Mouse (Mus musculus) limb, embryonic 11.5 days (tissue): Measurements from ENCODE around the gene Cox7a1. TPM values are rescaled to one million over a fixed set of nuclear protein-coding genes. Genes with fewer than 3 reads are reported as not detected.
"Not testable (repeated sequence)": the region's sequence is repeated elsewhere in the genome, so short reads cannot be mapped to it uniquely, and the experiment has no call there.

Experiments used
- ATAC-seq: fragments of 200-750 bp; cut with Nextera tagmentation; 2 replicates; pipeline ENCODE4 v1.8.0; 2017; ENCODE audit warnings: low read depth; ENCODE audit not compliant: insufficient number of reproducible peaks, low FRiP score, low TSS enrichment
- DNase-seq: peaks from one replicate; pipeline ENCODE4 v3.0.0-alpha.2; 2015; ENCODE audit warnings: low spot score
- H3K27ac ChIP-seq: fragments of 300-500 bp; sonication (generic); replicated peaks from 2 replicates; pipeline ENCODE4 v1.5.1; 2014; ENCODE audit warnings: low read depth, mild to moderate bottlenecking, low read length
- H3K27me3 ChIP-seq: fragments of 300-500 bp; sonication (generic); 2 replicates; pipeline ENCODE4 v1.6.1; 2014; ENCODE audit warnings: mild to moderate bottlenecking, low read length, mixed read lengths; ENCODE audit not compliant: control insufficient read depth, insufficient read depth
- H3K36me3 ChIP-seq: fragments of 300-500 bp; sonication (generic); 2 replicates; pipeline ENCODE4 v1.6.1; 2014; ENCODE audit warnings: mild to moderate bottlenecking, low read length, moderate library complexity, mixed read lengths; ENCODE audit not compliant: control insufficient read depth, insufficient read depth
- H3K4me1 ChIP-seq: fragments of 300-500 bp; sonication (generic); 2 replicates; pipeline ENCODE4 v1.6.1; 2014; ENCODE audit warnings: low read length, mixed read lengths; ENCODE audit not compliant: control insufficient read depth, insufficient read depth
- H3K4me2 ChIP-seq: fragments of 300-500 bp; sonication (generic); 2 replicates; pipeline ENCODE4 v1.6.1; 2014; ENCODE audit warnings: low read depth, mild to moderate bottlenecking, moderate library complexity; ENCODE audit not compliant: severe bottlenecking
- H3K4me3 ChIP-seq: fragments of 300-500 bp; sonication (generic); 2 replicates; pipeline ENCODE4 v1.5.1; 2014; ENCODE audit warnings: low read depth, low read length
- H3K9ac ChIP-seq: fragments of 300-500 bp; sonication (generic); 2 replicates; pipeline ENCODE4 v1.6.1; 2014; ENCODE audit warnings: mild to moderate bottlenecking, low read length
- H3K9me3 ChIP-seq: fragments of 300-500 bp; sonication (generic); 2 replicates; pipeline ENCODE4 v1.6.1; 2016; ENCODE audit warnings: low read length; ENCODE audit not compliant: control insufficient read depth
- WGBS: fragments of 180-500 bp; shearing (Covaris S2); extraction: QIAGEN DNeasy Blood & Tissue Kit; methylation state at CpG from one replicate; pipeline ENCODE4 v1.1.7; 2014; 5-methylcytosine and 5-hydroxymethylcytosine counted together
- polyA plus RNA-seq: library from polyadenylated mRNA; unstranded; fragments of >200 nt; fragmentation: Nextera tagmentation; extraction: Ambion mirVana; gene quantifications from 2 replicates; pipeline ENCODE4 v1.2.1, GENCODE M21; 2014

The Cox7a1 gene
- polyA plus RNA-seq, 1 experiment from 2014 or later, result 2.3 TPM

GRCm38 (mm10) chr7:30202895-30203690, 19.1 kb downstream of the Cox7a1 start:
- no peak overlapping the region for H3K4me2 ChIP-seq
- no peak overlapping the region for H3K4me3 ChIP-seq
- 90% methylated on average over 11 of the region's 11 CpGs for WGBS
- no peaks in the 10 kb centered on the region for H3K4me1 ChIP-seq
- no peak for ATAC-seq
- H3K9ac ChIP-seq, result no peak overlapping the region
- no peaks in the 10 kb centered on the region for H3K27me3 ChIP-seq
- no peak overlapping the region for H3K27ac ChIP-seq
- no peaks in the 10 kb centered on the region for H3K36me3 ChIP-seq
- H3K9me3 ChIP-seq, result no peaks in the 10 kb centered on the region; the same call in 1 of the 2 replicates
- DNase-seq, result no peak

- H3K27ac ChIP-seq, result no peak overlapping the region
- 62% methylated on average over 8 of the region's 8 CpGs for WGBS
These were observed 20.4 kb downstream of the Cox7a1 start for GRCm38 (mm10) chr7:30204380-30204779.

GRCm38 (mm10) chr7:30205383-30205782, 21.4 kb downstream of the Cox7a1 start:
- WGBS, result 5% methylated on average over 2 of the region's 2 CpGs
- no peaks in the 10 kb centered on the region for H3K36me3 ChIP-seq

More at GRCm38 (mm10) chr7:30204380-30204779, 20.4 kb downstream of the Cox7a1 start:
- Histone ChIP-seq H3K4me3 (no peak overlapping the region), H3K27me3 (no peaks in the 10 kb centered on the region), H3K4me2 (no peak overlapping the region), H3K9me3 (no peaks in the 10 kb centered on the region), H3K36me3 (no peaks in the 10 kb centered on the region), H3K9ac (no peak overlapping the region), H3K4me1 (no peaks in the 10 kb centered on the region)
- no peak for DNase-seq
- ATAC-seq, result no peak

GRCm38 (mm10) chr7:30206364-30206763, 22.4 kb downstream of the Cox7a1 start:
- not testable (repeated sequence) for H3K9me3 ChIP-seq, H3K27ac ChIP-seq, H3K27me3 ChIP-seq, H3K4me3 ChIP-seq, H3K4me1 ChIP-seq, DNase-seq, ATAC-seq, H3K9ac ChIP-seq, H3K36me3 ChIP-seq, H3K4me2 ChIP-seq
- 59% methylated on average over 5 of the region's 5 CpGs for WGBS

More at GRCm38 (mm10) chr7:30205383-30205782, 21.4 kb downstream of the Cox7a1 start:
- H3K4me2 ChIP-seq, result no peak overlapping the region
- H3K4me1 ChIP-seq, result no peaks in the 10 kb centered on the region
- no peak overlapping the region for H3K27ac ChIP-seq
- H3K9me3 ChIP-seq, result no peaks in the 10 kb centered on the region
- ATAC-seq (no peak), DNase-seq (peak; percentile 68)
- H3K9ac ChIP-seq, result no peak overlapping the region
- H3K27me3 ChIP-seq, result no peaks in the 10 kb centered on the region
- H3K4me3 ChIP-seq, result no peak overlapping the region

GRCm38 (mm10) chr7:30211025-30211424, 27.1 kb downstream of the Cox7a1 start:
- Histone ChIP-seq H3K4me2 (no peak overlapping the region), H3K9ac (no peak overlapping the region), H3K4me3 (no peak overlapping the region), H3K27me3 (no peaks in the 10 kb centered on the region), H3K36me3 (no peaks in the 10 kb centered on the region), H3K4me1 (no peaks in the 10 kb centered on the region), H3K9me3 (no peaks in the 10 kb centered on the region), H3K27ac (no peak overlapping the region)
- no peak for ATAC-seq
- DNase-seq, result no peak
- 25% methylated on average over 4 of the region's 4 CpGs for WGBS

- no peak for DNase-seq
- Histone ChIP-seq H3K4me1 (no peaks in the 10 kb centered on the region), H3K9me3 (no peaks in the 10 kb centered on the region), H3K27me3 (no peaks in the 10 kb centered on the region), H3K9ac (no peak overlapping the region), H3K4me2 (no peak overlapping the region), H3K4me3 (no peak overlapping the region), H3K36me3 (no peaks in the 10 kb centered on the region), H3K27ac (no peak overlapping the region)
- ATAC-seq, result no peak
- 95% methylated on average over 3 of the region's 3 CpGs for WGBS
These were observed 29.9 kb downstream of the Cox7a1 start for GRCm38 (mm10) chr7:30213881-30214280.

- WGBS, result 89% methylated on average over 3 of the region's 3 CpGs
- no peaks in the 10 kb centered on the region for H3K27me3 ChIP-seq
- H3K9ac ChIP-seq, result no peak overlapping the region
- H3K4me2 ChIP-seq, result no peak overlapping the region
- no peak overlapping the region for H3K27ac ChIP-seq
- no peaks in the 10 kb centered on the region for H3K9me3 ChIP-seq
- ATAC-seq (no peak), DNase-seq (no peak)
- H3K36me3 ChIP-seq, result no peaks in the 10 kb centered on the region
- H3K4me1 ChIP-seq, result 0 out of 2 replicates have a peak, but pooled peaks cover 2% of the 10 kb centered on the region
- H3K4me3 ChIP-seq, result no peak overlapping the region
These were observed 31.9 kb downstream of the Cox7a1 start for GRCm38 (mm10) chr7:30215875-30216274.

- Histone ChIP-seq H3K9ac (no peak overlapping the region), H3K27ac (no peak overlapping the region), H3K27me3 (no peaks in the 10 kb centered on the region), H3K4me1 (0 out of 2 replicates have a peak, but pooled peaks cover 2% of the 10 kb centered on the region), H3K4me3 (no peak overlapping the region), H3K9me3 (no peaks in the 10 kb centered on the region), H3K36me3 (no peaks in the 10 kb centered on the region), H3K4me2 (peak overlapping the region; percentile 30; the same call in 1 of the 2 replicates)
- WGBS, result 1% methylated on average over 15 of the region's 16 CpGs
- ATAC-seq (peak; percentile 64), DNase-seq (peak; percentile 94)
These were observed 32.8 kb downstream of the Cox7a1 start for GRCm38 (mm10) chr7:30216723-30217151.
